Mouse (Mus musculus) CD4-positive naive resting alpha-beta T cell, adult 76 days (primary cell): ENCODE measurements around the gene Rab25. TPM values are rescaled to one million over a fixed set of nuclear protein-coding genes. Genes with fewer than 3 reads are reported as not detected.

ENCODE experiments used
- total RNA-seq: library from RNA; stranded (reverse); gene quantifications from one replicate; pipeline ENCODE4 v1.2.4, GENCODE M21; 2023

Rab25 gene
- total RNA-seq, result not detected

GRCm38 (mm10) chr3:88548180-88548917 lies at the start of gene Rab25:
TSS of gene Rab25 (minus strand) at chr3:88548300.

GRCm38 (mm10) chr3:88575540-88575939 lies 27.4 kb upstream of the Rab25 start, which contains the start of gene Ssr2:
TSS of gene Ssr2 (plus strand) at chr3:88575876.

GRCm38 (mm10) chr3:88553525-88553879 lies 5.4 kb upstream of the Rab25 start, which contains the start of gene Ubqln4:
TSS of gene Ubqln4 (plus strand) at chr3:88553758.

GRCm38 (mm10) chr3:88552676-88553524 lies 4.8 kb upstream of the Rab25 start, which contains the start of gene Lamtor2:
TSS of gene Lamtor2 (minus strand) at chr3:88553074.

GRCm38 (mm10) chr3:88532299-88532674 lies 15.8 kb downstream of the Rab25 start, which contains the start of gene Mex3a:
TSS of gene Mex3a (plus strand) at chr3:88532395.

GRCm38 (mm10) chr3:88509692-88510420 lies 38.2 kb downstream of the Rab25 start, which contains the start of gene Lmna:
TSS of gene Lmna (minus strand) at chr3:88509956.

Other genes starting within 250 kb of the Rab25 start
- gene Glmp, start 223.3 kb downstream of the Rab25 start, total RNA-seq, result 96.6 TPM
- gene Tmem79, start 212.2 kb downstream of the Rab25 start, total RNA-seq, result 0.62 TPM
- gene Smg5, start 212.0 kb downstream of the Rab25 start, total RNA-seq, result 131 TPM
- not detected for gene Paqr6, start 183.7 kb downstream of the Rab25 start, total RNA-seq
- gene Bglap3, start 175.6 kb downstream of the Rab25 start, total RNA-seq, result not detected
- gene Bglap2, start 169.6 kb downstream of the Rab25 start, total RNA-seq, result not detected
- not detected for gene Bglap, start 163.8 kb downstream of the Rab25 start, total RNA-seq
- 49.6 TPM for gene Pmf1, start 138.0 kb downstream of the Rab25 start, total RNA-seq
- gene Slc25a44, start 123.2 kb downstream of the Rab25 start, total RNA-seq, result 17.2 TPM
- 87.3 TPM for gene Sema4a, start 87.1 kb downstream of the Rab25 start, total RNA-seq
- gene Lmna, start 38.3 kb downstream of the Rab25 start, total RNA-seq, result 33.3 TPM
- 2.3 TPM for gene Mex3a, start 15.9 kb downstream of the Rab25 start, total RNA-seq
- gene Lamtor2, start 4.8 kb upstream of the Rab25 start, total RNA-seq, result 60.5 TPM
- 48.9 TPM for gene Ubqln4, start 5.5 kb upstream of the Rab25 start, total RNA-seq
- gene Ssr2, start 27.6 kb upstream of the Rab25 start, total RNA-seq, result 61.2 TPM
- 137 TPM for gene Arhgef2, start 57.7 kb upstream of the Rab25 start, total RNA-seq
- gene Rxfp4, start 104.8 kb upstream of the Rab25 start, total RNA-seq, result not detected
- 112 TPM for gene Khdc4, start 137.5 kb upstream of the Rab25 start, total RNA-seq
- 30.9 TPM for gene Rit1, start 168.5 kb upstream of the Rab25 start, total RNA-seq
- gene Syt11, start 226.9 kb upstream of the Rab25 start, total RNA-seq, result 6.2 TPM